Mouse (Mus musculus): Measurements from ENCODE around the gene Pmpcb. TPM values are rescaled to one million over a fixed set of nuclear protein-coding genes. Genes with fewer than 3 reads are reported as not detected.
"Not testable (repeated sequence)": the region's sequence is repeated elsewhere in the genome, so short reads cannot be mapped to it uniquely, and the experiment has no call there.

The Pmpcb gene
- polyA plus RNA-seq, 1 experiment, result 92.8 TPM

- TF ChIP-seq CTCF (IDR thresholded peaks at IDR 0.05; ENCODE audit: control insufficient read depth, insufficient read depth, insufficient read length) (no peak), FOSL1 (IDR thresholded peaks at IDR 0.05; ENCODE audit: insufficient read depth, low read length, poor library complexity, severe bottlenecking) (no peak), MAX (IDR thresholded peaks at IDR 0.05) (no peak), MYOD1 (IDR thresholded peaks at IDR 0.05; ENCODE audit: control insufficient read depth, insufficient read length, low read depth) (no peak), MYOG (IDR thresholded peaks at IDR 0.05; ENCODE audit: control insufficient read depth, extremely low read depth, insufficient read length) (no peak), USF1 (IDR thresholded peaks at IDR 0.05; ENCODE audit: low read depth) (no peak), CEBPB (IDR thresholded peaks at IDR 0.05; ENCODE audit: low read depth) (no peak)
- Histone ChIP-seq H3ac (ENCODE audit: control insufficient read depth, insufficient read length, low read depth) (no peak overlapping the region), H3K79me3 (ENCODE audit: low read depth) (no peaks in the 10 kb centered on the region), H3K79me2 (ENCODE audit: control insufficient read depth, insufficient read depth) (no peaks in the 10 kb centered on the region), H3K36me3 (ENCODE audit: control insufficient read depth, insufficient read depth) (no peaks in the 10 kb centered on the region), H3K27me3 (ENCODE audit: control insufficient read depth, insufficient read depth, insufficient read length) (no peaks in the 10 kb centered on the region), H3K4me3 (ENCODE audit: insufficient read depth, poor library complexity, severe bottlenecking) (no peak overlapping the region)
These were observed 33.2 kb upstream of the Pmpcb start for GRCm38 (mm10) chr5:21703708-21704107.

DNA sequence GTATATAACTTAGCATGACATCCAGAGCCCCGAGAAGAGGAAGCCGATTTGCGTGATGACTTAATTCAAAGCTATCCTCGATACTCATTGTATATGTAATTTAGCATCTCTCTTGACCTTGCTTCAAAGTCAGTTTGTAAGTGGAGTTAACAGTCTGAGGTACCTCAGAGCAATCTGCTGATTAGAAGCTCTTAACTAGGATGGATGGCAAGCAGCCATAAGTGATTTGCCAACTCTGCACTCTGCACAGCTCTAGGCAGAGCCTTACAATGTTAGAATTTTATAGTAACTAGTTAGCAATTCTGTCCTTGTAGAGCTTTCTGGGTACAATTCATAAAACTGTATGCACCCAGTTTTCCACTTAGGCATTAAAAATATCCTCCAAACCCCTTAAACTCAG is 30.4 kb upstream of the Pmpcb start:
- no peaks in the 10 kb centered on the region for H3K27me3 ChIP-seq (ENCODE audit: control insufficient read depth, insufficient read depth, insufficient read length)
- no peak for TF ChIP-seq MAX (IDR thresholded peaks at IDR 0.05)
- TF ChIP-seq CTCF (IDR thresholded peaks at IDR 0.05; ENCODE audit: control insufficient read depth, insufficient read depth, insufficient read length), result no peak
- TF ChIP-seq FOSL1 (IDR thresholded peaks at IDR 0.05; ENCODE audit: insufficient read depth, low read length, poor library complexity, severe bottlenecking), result no peak
- no peak for TF ChIP-seq CEBPB (IDR thresholded peaks at IDR 0.05; ENCODE audit: low read depth)
- TF ChIP-seq MYOG (IDR thresholded peaks at IDR 0.05; ENCODE audit: control insufficient read depth, extremely low read depth, insufficient read length), result no peak
- TF ChIP-seq MYOD1 (IDR thresholded peaks at IDR 0.05; ENCODE audit: control insufficient read depth, insufficient read length, low read depth), result no peak
- TF ChIP-seq USF1 (IDR thresholded peaks at IDR 0.05; ENCODE audit: low read depth), result no peak
- no peaks in the 10 kb centered on the region for H3K36me3 ChIP-seq (ENCODE audit: control insufficient read depth, insufficient read depth)
- H3ac ChIP-seq (ENCODE audit: control insufficient read depth, insufficient read length, low read depth), result no peak overlapping the region
- H3K4me3 ChIP-seq (ENCODE audit: insufficient read depth, poor library complexity, severe bottlenecking), result no peak overlapping the region
- no peaks in the 10 kb centered on the region for H3K79me3 ChIP-seq (ENCODE audit: low read depth)
- H3K79me2 ChIP-seq (ENCODE audit: control insufficient read depth, insufficient read depth), result no peaks in the 10 kb centered on the region

DNA sequence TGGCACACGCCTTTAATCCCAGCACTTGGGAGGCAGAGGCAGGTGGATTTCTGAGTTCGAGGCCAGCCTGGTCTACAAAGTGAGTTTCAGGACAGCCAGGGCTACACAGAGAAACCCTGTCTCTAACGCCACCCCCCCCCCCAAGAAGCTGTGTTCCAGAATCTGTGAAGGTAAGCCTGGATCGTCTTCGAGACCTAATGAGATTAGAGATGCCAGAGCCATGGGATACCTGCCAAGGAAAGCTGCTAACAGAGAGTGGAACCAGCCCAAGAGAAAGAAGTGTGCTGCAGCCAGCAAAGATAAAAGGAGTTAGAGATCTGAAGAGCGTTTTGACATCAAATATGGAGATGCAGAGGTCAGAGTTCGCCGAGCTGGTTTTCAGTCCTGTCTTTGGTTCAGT is 28.9 kb upstream of the Pmpcb start:
- not testable (repeated sequence) for H3K79me2 ChIP-seq (ENCODE audit: control insufficient read depth, insufficient read depth); H3K79me3 ChIP-seq (ENCODE audit: low read depth); H3K36me3 ChIP-seq (ENCODE audit: control insufficient read depth, insufficient read depth); H3K4me3 ChIP-seq (ENCODE audit: insufficient read depth, poor library complexity, severe bottlenecking); H3K27me3 ChIP-seq (ENCODE audit: control insufficient read depth, insufficient read depth, insufficient read length); H3ac ChIP-seq (ENCODE audit: control insufficient read depth, insufficient read length, low read depth)

DNA sequence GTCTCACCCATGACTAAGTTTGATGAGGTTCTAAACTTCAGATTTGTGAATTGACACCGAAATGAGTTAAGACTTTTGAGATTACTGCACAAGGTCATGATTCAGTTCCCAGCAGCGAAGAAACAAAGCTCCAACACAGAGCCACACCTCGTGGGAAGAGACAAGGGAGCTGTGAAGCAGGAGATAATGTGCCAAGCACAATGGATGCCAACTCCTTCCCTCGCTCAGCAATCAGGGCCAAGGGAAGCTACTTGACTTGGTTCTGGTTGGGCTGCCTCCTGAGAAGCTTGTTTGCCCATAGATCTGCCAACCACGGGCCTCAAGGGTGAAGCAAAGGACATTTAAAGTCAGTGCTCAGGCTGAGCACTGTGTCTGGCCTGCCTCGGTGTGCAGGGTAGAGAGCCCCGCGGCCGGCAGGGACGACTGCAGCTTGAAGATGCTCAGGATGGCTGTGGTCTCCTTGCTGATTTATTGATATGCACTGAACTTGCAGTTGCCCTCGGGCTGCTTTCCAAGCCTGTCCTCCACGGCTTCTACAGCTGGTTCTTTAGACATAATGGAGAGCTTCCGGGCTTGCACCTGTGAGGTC is 24.7 kb upstream of the Pmpcb start:
- TF ChIP-seq CEBPB (IDR thresholded peaks at IDR 0.05; ENCODE audit: low read depth) (no peak), MYOG (IDR thresholded peaks at IDR 0.05; ENCODE audit: control insufficient read depth, extremely low read depth, insufficient read length) (no peak), CTCF (IDR thresholded peaks at IDR 0.05; ENCODE audit: control insufficient read depth, insufficient read depth, insufficient read length) (no peak), MYOD1 (IDR thresholded peaks at IDR 0.05; ENCODE audit: control insufficient read depth, insufficient read length, low read depth) (no peak), MAX (IDR thresholded peaks at IDR 0.05) (no peak), USF1 (IDR thresholded peaks at IDR 0.05; ENCODE audit: low read depth) (no peak), FOSL1 (IDR thresholded peaks at IDR 0.05; ENCODE audit: insufficient read depth, low read length, poor library complexity, severe bottlenecking) (no peak)
- H3K36me3 ChIP-seq (ENCODE audit: control insufficient read depth, insufficient read depth), result no peaks in the 10 kb centered on the region
- no peak overlapping the region for H3K4me3 ChIP-seq (ENCODE audit: insufficient read depth, poor library complexity, severe bottlenecking)
- no peaks in the 10 kb centered on the region for H3K79me2 ChIP-seq (ENCODE audit: control insufficient read depth, insufficient read depth)
- H3K79me3 ChIP-seq (ENCODE audit: low read depth), result no peaks in the 10 kb centered on the region
- H3K27me3 ChIP-seq (ENCODE audit: control insufficient read depth, insufficient read depth, insufficient read length), result peaks cover 5% of the 10 kb centered on the region
- H3ac ChIP-seq (ENCODE audit: control insufficient read depth, insufficient read length, low read depth), result no peak overlapping the region

- TF ChIP-seq MYOG (IDR thresholded peaks at IDR 0.05; ENCODE audit: control insufficient read depth, extremely low read depth, insufficient read length) (no peak), MAX (IDR thresholded peaks at IDR 0.05) (no peak), FOSL1 (IDR thresholded peaks at IDR 0.05; ENCODE audit: insufficient read depth, low read length, poor library complexity, severe bottlenecking) (no peak), MYOD1 (IDR thresholded peaks at IDR 0.05; ENCODE audit: control insufficient read depth, insufficient read length, low read depth) (no peak), USF1 (IDR thresholded peaks at IDR 0.05; ENCODE audit: low read depth) (no peak), CTCF (IDR thresholded peaks at IDR 0.05; ENCODE audit: control insufficient read depth, insufficient read depth, insufficient read length) (no peak), CEBPB (IDR thresholded peaks at IDR 0.05; ENCODE audit: low read depth) (no peak)
- H3K4me3 ChIP-seq (ENCODE audit: insufficient read depth, poor library complexity, severe bottlenecking), result no peak overlapping the region
- no peaks in the 10 kb centered on the region for H3K36me3 ChIP-seq (ENCODE audit: control insufficient read depth, insufficient read depth)
These were observed 22.5 kb upstream of the Pmpcb start for GRCm38 (mm10) chr5:21714447-21714846.

DNA sequence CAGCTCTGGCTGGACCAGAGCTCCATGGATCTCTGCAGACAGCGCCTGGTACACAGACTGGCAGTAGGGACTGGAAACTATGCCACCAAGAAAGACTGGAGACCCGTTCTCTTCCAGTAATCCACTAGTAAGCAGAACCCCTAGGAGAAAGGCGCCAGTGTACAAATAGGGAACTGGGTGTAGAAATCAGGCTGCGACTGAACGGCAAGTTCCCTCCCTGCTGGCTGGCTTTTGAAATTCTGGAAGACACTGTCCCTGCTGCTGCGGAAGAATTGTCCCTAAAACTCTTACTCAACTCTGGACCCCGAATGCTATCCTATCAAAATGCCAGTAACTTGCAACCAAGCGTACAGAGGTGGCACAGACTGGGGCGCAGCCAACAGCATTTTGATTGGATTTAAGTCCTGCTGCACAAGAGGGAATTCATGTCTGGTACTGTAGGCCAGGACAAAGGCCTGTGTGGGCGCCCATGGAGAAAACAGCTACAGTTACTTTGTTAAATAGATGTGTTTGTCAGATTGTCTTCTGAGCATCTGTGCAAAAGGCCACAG is 19.7 kb upstream of the Pmpcb start:
- H3ac ChIP-seq (ENCODE audit: control insufficient read depth, insufficient read length, low read depth), result no peak overlapping the region
- TF ChIP-seq CTCF (IDR thresholded peaks at IDR 0.05; ENCODE audit: control insufficient read depth, insufficient read depth, insufficient read length) (no peak), FOSL1 (IDR thresholded peaks at IDR 0.05; ENCODE audit: insufficient read depth, low read length, poor library complexity, severe bottlenecking) (no peak), CEBPB (IDR thresholded peaks at IDR 0.05; ENCODE audit: low read depth) (no peak), USF1 (IDR thresholded peaks at IDR 0.05; ENCODE audit: low read depth) (no peak)
- no peaks in the 10 kb centered on the region for H3K79me2 ChIP-seq (ENCODE audit: control insufficient read depth, insufficient read depth)
- H3K79me3 ChIP-seq (ENCODE audit: low read depth), result no peaks in the 10 kb centered on the region
- H3K4me3 ChIP-seq (ENCODE audit: insufficient read depth, poor library complexity, severe bottlenecking), result no peak overlapping the region
- no peaks in the 10 kb centered on the region for H3K36me3 ChIP-seq (ENCODE audit: control insufficient read depth, insufficient read depth)
- peaks cover 3% of the 10 kb centered on the region for H3K27me3 ChIP-seq (ENCODE audit: control insufficient read depth, insufficient read depth, insufficient read length)

More at GRCm38 (mm10) chr5:21714447-21714846, 22.5 kb upstream of the Pmpcb start:
- Histone ChIP-seq H3ac (ENCODE audit: control insufficient read depth, insufficient read length, low read depth) (no peak overlapping the region), H3K79me3 (ENCODE audit: low read depth) (no peaks in the 10 kb centered on the region), H3K27me3 (ENCODE audit: control insufficient read depth, insufficient read depth, insufficient read length) (peaks cover 5% of the 10 kb centered on the region), H3K79me2 (ENCODE audit: control insufficient read depth, insufficient read depth) (no peaks in the 10 kb centered on the region)

Data from C2C12 (cell line).